Mouse (Mus musculus) heart, embryonic 15.5 days (tissue): ENCODE results near the gene Rap1a. TPM values are rescaled to one million over a fixed set of nuclear protein-coding genes. Genes with fewer than 3 reads are reported as not detected.

Source experiments
- ATAC-seq: fragments of 200-750 bp; cut with Nextera tagmentation; replicated peaks from 2 replicates; pipeline ENCODE4 v1.8.0; 2017; ENCODE audit warnings: low read depth, moderate TSS enrichment; ENCODE audit not compliant: insufficient number of reproducible peaks, insufficient read depth, low FRiP score
- H3K27ac ChIP-seq: fragments of 300-500 bp; sonication (generic); 2 replicates; pipeline ENCODE4 v1.5.1; 2015; ENCODE audit warnings: mild to moderate bottlenecking, inconsistent platforms
- H3K27me3 ChIP-seq: fragments of 300-500 bp; sonication (generic); 2 replicates; pipeline ENCODE4 v1.6.1; 2015; ENCODE audit warnings: inconsistent platforms
- H3K36me3 ChIP-seq: fragments of 300-500 bp; sonication (generic); 2 replicates; pipeline ENCODE4 v1.6.1; 2015; ENCODE audit warnings: mild to moderate bottlenecking, inconsistent platforms
- H3K4me1 ChIP-seq: fragments of 300-500 bp; sonication (generic); replicated peaks from 2 replicates; pipeline ENCODE4 v1.6.1; 2015; ENCODE audit warnings: inconsistent platforms
- H3K4me2 ChIP-seq: fragments of 300-500 bp; sonication (generic); 2 replicates; pipeline ENCODE4 v1.6.1; 2015; ENCODE audit warnings: inconsistent platforms, mild to moderate bottlenecking, moderate library complexity
- H3K4me3 ChIP-seq: fragments of 300-500 bp; sonication (generic); 2 replicates; pipeline ENCODE4 v1.5.1; 2015; ENCODE audit warnings: mild to moderate bottlenecking, inconsistent platforms
- H3K9ac ChIP-seq: fragments of 300-500 bp; sonication (generic); 2 replicates; pipeline ENCODE4 v1.6.1; 2015; ENCODE audit warnings: mild to moderate bottlenecking, inconsistent platforms
- H3K9me3 ChIP-seq: fragments of 300-500 bp; sonication (generic); replicated peaks from 2 replicates; pipeline ENCODE4 v1.6.1; 2016; ENCODE audit warnings: inconsistent platforms
- WGBS: fragments of 180-500 bp; shearing (Covaris S2); methylation state at CpG from one replicate; pipeline ENCODE4 v1.1.7; 2015; ENCODE audit warnings: mixed read lengths; 5-methylcytosine and 5-hydroxymethylcytosine counted together
- polyA plus RNA-seq: library from polyadenylated mRNA; unstranded; fragments of >200 nt; fragmentation: Nextera tagmentation; extraction: Ambion mirVana; gene quantifications from 2 replicates; pipeline ENCODE4 v1.2.1, GENCODE M21; 2015

Gene Rap1a
- polyA plus RNA-seq, 1 experiment from 2014 or later = 92.9 TPM

GRCm38 (mm10) chr3:105785865-105786264 lies 15.3 kb downstream of the Rap1a start:
- Histone ChIP-seq H3K27me3 (no peaks in the 10 kb centered on the region), H3K9me3 (no peaks in the 10 kb centered on the region), H3K4me2 (no peak overlapping the region), H3K36me3 (peaks cover 5% of the 10 kb centered on the region; the same call in 1 of the 2 replicates), H3K4me3 (no peak overlapping the region), H3K27ac (no peak overlapping the region), H3K9ac (no peak overlapping the region), H3K4me1 (peaks cover 10% of the 10 kb centered on the region)
- no peak for ATAC-seq

GRCm38 (mm10) chr3:105783809-105784208 lies 17.3 kb downstream of the Rap1a start:
- Histone ChIP-seq H3K36me3 (peaks cover 5% of the 10 kb centered on the region; the same call in 1 of the 2 replicates), H3K9ac (no peak overlapping the region), H3K4me2 (no peak overlapping the region), H3K27me3 (no peaks in the 10 kb centered on the region), H3K27ac (no peak overlapping the region), H3K9me3 (no peaks in the 10 kb centered on the region), H3K4me1 (peaks cover 10% of the 10 kb centered on the region), H3K4me3 (no peak overlapping the region)
- ATAC-seq = no peak
- WGBS = 50% methylated on average over 1 of the region's 1 CpGs

DNA sequence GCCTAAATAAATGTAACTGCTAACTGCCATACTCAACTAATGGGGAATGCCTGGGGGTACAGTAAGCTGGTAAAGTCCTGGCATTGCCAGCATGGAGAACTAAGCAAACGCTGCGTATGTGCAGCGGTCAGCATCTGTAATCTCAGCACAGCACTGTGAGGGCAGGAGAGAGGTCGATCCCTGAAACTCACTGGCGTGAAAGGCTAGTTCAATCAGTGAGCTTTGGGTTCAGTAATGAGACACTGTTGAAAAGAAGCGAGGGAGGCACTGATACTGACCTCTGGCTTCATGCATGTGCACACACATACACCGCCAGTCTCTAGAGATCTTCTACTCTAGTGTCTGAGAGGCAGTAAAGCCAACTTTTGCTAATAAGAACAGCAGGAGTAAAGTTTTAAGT lies 18.7 kb downstream of the Rap1a start:
- no peak overlapping the region for H3K4me2 ChIP-seq
- H3K4me1 ChIP-seq = peaks cover 10% of the 10 kb centered on the region
- no peaks in the 10 kb centered on the region for H3K27me3 ChIP-seq
- peaks cover 4% of the 10 kb centered on the region; the same call in 1 of the 2 replicates for H3K36me3 ChIP-seq
- H3K9ac ChIP-seq = no peak overlapping the region
- no peak overlapping the region for H3K4me3 ChIP-seq
- no peaks in the 10 kb centered on the region for H3K9me3 ChIP-seq
- no peak for ATAC-seq
- no peak overlapping the region for H3K27ac ChIP-seq
- 71% methylated on average over 7 of the region's 7 CpGs for WGBS

DNA sequence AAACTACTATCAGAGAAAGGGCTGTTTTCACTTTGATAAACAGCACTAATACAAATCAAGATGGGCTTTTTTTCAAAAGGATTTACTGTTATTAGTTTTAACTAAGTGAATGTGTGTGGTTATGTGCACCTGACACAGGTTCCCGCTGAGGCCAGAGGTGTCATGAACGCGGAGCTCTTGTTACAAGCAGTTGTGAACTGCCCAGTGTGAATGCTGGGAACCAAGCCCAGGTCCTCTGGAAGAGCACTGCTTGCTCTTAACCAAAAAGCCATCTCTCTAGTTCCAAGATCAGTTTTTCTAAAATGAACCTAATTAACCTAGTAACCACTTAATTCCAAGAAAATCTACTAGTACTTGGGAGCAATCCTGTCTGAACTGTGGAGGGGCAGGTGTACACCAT lies 23.1 kb downstream of the Rap1a start:
- Histone ChIP-seq H3K4me2 (no peak overlapping the region), H3K4me1 (0 out of 2 replicates have a peak, but pooled peaks cover 2% of the 10 kb centered on the region), H3K9me3 (no peaks in the 10 kb centered on the region), H3K27me3 (no peaks in the 10 kb centered on the region), H3K9ac (no peak overlapping the region), H3K4me3 (no peak overlapping the region), H3K27ac (no peak overlapping the region), H3K36me3 (no peaks in the 10 kb centered on the region)
- 92% methylated on average over 3 of the region's 3 CpGs for WGBS
- ATAC-seq = no peak

DNA sequence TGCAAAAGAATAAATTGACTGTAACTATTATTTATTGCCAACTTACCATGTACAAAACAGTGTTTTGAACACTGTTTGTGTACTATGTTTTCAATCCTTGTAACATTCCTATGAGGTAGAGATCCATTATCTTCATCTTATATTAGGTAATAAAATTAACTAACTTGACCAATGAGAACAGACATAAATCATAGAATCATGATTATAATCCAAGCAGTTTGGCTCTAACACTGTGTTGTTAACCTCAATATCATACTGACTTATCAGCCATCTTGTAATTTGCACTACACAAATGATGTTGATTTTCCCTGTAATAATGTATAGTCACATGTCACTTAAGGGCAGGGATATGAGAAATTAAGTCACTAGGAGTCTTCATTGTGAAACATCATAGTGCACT lies 26.6 kb downstream of the Rap1a start:
- Histone ChIP-seq H3K4me3 (no peak overlapping the region), H3K27ac (no peak overlapping the region), H3K4me1 (no peaks in the 10 kb centered on the region), H3K27me3 (no peaks in the 10 kb centered on the region), H3K36me3 (no peaks in the 10 kb centered on the region), H3K4me2 (no peak overlapping the region), H3K9ac (no peak overlapping the region), H3K9me3 (no peaks in the 10 kb centered on the region)
- no peak for ATAC-seq

DNA sequence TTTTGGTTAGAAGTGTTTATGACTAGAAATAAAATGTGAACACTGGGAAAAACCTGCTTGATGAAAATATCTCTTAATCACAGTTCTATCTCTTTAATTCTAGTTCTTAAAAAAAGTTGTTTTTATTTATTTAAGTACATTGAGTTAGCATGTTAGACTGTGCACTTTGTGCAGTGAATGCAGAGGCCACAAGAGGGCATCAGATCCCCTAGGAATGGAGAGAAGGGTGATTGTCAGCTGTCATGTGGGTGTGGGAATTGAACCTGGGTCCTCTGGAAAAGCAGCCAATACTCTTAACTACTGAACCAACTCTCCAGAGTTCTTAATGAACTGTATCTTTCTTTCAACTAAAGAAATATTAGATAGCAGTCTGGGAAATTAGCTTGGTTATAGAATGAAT lies 29.6 kb downstream of the Rap1a start:
- no peak for ATAC-seq
- Histone ChIP-seq H3K27me3 (no peaks in the 10 kb centered on the region), H3K4me1 (no peaks in the 10 kb centered on the region), H3K4me3 (no peak overlapping the region), H3K9ac (no peak overlapping the region), H3K27ac (no peak overlapping the region), H3K9me3 (no peaks in the 10 kb centered on the region), H3K36me3 (no peaks in the 10 kb centered on the region), H3K4me2 (no peak overlapping the region)

GRCm38 (mm10) chr3:105770836-105771235 lies 30.3 kb downstream of the Rap1a start:
- Histone ChIP-seq H3K9ac (no peak overlapping the region), H3K4me3 (no peak overlapping the region), H3K9me3 (no peaks in the 10 kb centered on the region), H3K4me2 (no peak overlapping the region), H3K27ac (no peak overlapping the region), H3K27me3 (no peaks in the 10 kb centered on the region), H3K4me1 (peaks cover 4% of the 10 kb centered on the region; the same call in 1 of the 2 replicates), H3K36me3 (no peaks in the 10 kb centered on the region)
- WGBS = 91% methylated on average over 1 of the region's 1 CpGs
- no peak for ATAC-seq

- H3K4me1 ChIP-seq = peaks cover 7% of the 10 kb centered on the region; the same call in 1 of the 2 replicates
- H3K9ac ChIP-seq = no peak overlapping the region
- H3K9me3 ChIP-seq = no peaks in the 10 kb centered on the region
- H3K36me3 ChIP-seq = no peaks in the 10 kb centered on the region
- ATAC-seq = no peak
- H3K4me3 ChIP-seq = no peak overlapping the region
- no peak overlapping the region for H3K4me2 ChIP-seq
- no peaks in the 10 kb centered on the region for H3K27me3 ChIP-seq
- no peak overlapping the region for H3K27ac ChIP-seq
- WGBS = 71% methylated on average over 2 of the region's 2 CpGs
Measured at GRCm38 (mm10) chr3:105769380-105769779, 31.8 kb downstream of the Rap1a start.

DNA sequence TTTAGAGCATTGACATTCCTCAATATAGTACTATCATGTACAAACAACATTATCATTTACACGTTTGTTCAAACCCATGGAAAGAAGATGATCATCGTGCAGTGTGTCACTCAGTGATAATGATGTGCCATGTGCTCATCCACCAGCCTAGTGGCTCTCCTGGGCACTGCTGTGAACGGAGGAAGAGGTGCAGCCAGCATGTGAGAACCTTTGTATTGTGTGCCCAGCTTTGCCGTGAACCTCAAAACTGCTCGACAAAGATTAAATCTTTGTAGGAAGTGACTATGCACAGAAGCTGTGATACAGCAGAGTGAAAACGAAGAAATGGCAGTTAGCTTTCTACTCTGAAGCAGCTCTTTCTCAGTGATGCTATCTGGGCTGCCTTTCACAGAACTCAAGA lies 32.6 kb downstream of the Rap1a start:
- H3K9me3 ChIP-seq = no peaks in the 10 kb centered on the region
- H3K36me3 ChIP-seq = no peaks in the 10 kb centered on the region
- no peak overlapping the region for H3K4me3 ChIP-seq
- no peaks in the 10 kb centered on the region for H3K27me3 ChIP-seq
- 70% methylated on average over 6 of the region's 6 CpGs for WGBS
- H3K4me1 ChIP-seq = peaks cover 9% of the 10 kb centered on the region
- H3K27ac ChIP-seq = no peak overlapping the region
- ATAC-seq = no peak
- no peak overlapping the region for H3K4me2 ChIP-seq
- H3K9ac ChIP-seq = no peak overlapping the region

- H3K9ac ChIP-seq = no peak overlapping the region
- H3K27me3 ChIP-seq = no peaks in the 10 kb centered on the region
- no peak overlapping the region for H3K4me3 ChIP-seq
- no peak for ATAC-seq
- H3K4me2 ChIP-seq = no peak overlapping the region
- H3K27ac ChIP-seq = no peak overlapping the region
- H3K4me1 ChIP-seq = peaks cover 18% of the 10 kb centered on the region
- no peaks in the 10 kb centered on the region for H3K36me3 ChIP-seq
- WGBS = 55% methylated on average over 4 of the region's 4 CpGs
- H3K9me3 ChIP-seq = no peaks in the 10 kb centered on the region
Measured at GRCm38 (mm10) chr3:105763132-105763851, 37.8 kb downstream of the Rap1a start.

DNA sequence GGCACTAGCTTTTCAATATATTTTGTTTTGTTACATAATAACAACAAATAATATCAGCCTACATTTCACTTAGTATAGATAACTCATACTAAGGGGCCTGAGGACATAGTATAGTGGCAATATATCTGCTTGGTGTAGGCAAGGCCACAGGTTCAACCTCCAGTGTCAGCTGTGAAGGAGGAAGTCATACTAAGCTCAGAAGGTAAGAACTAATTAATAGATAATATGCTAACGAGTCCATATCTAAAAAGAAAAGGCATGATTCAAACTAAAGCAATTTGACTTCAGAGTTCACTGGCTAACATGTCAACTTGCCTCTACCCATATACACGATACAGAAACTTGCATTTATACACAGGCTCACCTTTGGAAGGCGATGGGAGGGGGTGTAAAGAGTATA lies 41.1 kb downstream of the Rap1a start:
- Histone ChIP-seq H3K27me3 (no peaks in the 10 kb centered on the region), H3K9me3 (no peaks in the 10 kb centered on the region), H3K4me2 (no peak overlapping the region), H3K36me3 (no peaks in the 10 kb centered on the region), H3K4me3 (no peak overlapping the region), H3K4me1 (peaks cover 31% of the 10 kb centered on the region), H3K9ac (no peak overlapping the region), H3K27ac (no peak overlapping the region)
- WGBS = 89% methylated on average over 3 of the region's 3 CpGs
- no peak for ATAC-seq

GRCm38 (mm10) chr3:105758658-105759057 lies 42.5 kb downstream of the Rap1a start:
- WGBS = 62% methylated on average over 4 of the region's 4 CpGs
- ATAC-seq = no peak
- Histone ChIP-seq H3K36me3 (no peaks in the 10 kb centered on the region), H3K4me1 (peaks cover 30% of the 10 kb centered on the region), H3K27ac (no peak overlapping the region), H3K9me3 (no peaks in the 10 kb centered on the region), H3K9ac (no peak overlapping the region), H3K27me3 (no peaks in the 10 kb centered on the region), H3K4me2 (no peak overlapping the region), H3K4me3 (no peak overlapping the region)
